Mouse (Mus musculus) cerebellum, adult 11-12 months (tissue): ENCODE data around the gene Nptn.
"Not testable (repeated sequence)": the region's sequence is repeated elsewhere in the genome, so short reads cannot be mapped to it uniquely, and the experiment has no call there.

Experiments used
- DNase-seq: peaks from one replicate; pipeline ENCODE4 v3.0.0; 2022

Gene Nptn

GRCm38 (mm10) chr9:58565945-58566344, 16.1 kb upstream of the Nptn start:
- DNase-seq: not testable (repeated sequence)

- no peak for DNase-seq
Observed at GRCm38 (mm10) chr9:58567682-58568081, 14.4 kb upstream of the Nptn start.

GRCm38 (mm10) chr9:58571001-58571400, 11.0 kb upstream of the Nptn start:
- no peak for DNase-seq

- DNase-seq: peak; percentile 81
Observed at GRCm38 (mm10) chr9:58578669-58579068, 3.4 kb upstream of the Nptn start.

- peak; percentile 22 for DNase-seq
Observed at GRCm38 (mm10) chr9:58580453-58581195, 1.4 kb upstream of the Nptn start.

- DNase-seq: no peak
Observed at GRCm38 (mm10) chr9:58581283-58581930, 633 bp upstream of the Nptn start.

- peak; percentile 67 for DNase-seq
Observed at GRCm38 (mm10) chr9:58582581-58583266, 684 bp downstream of the Nptn start.

GRCm38 (mm10) chr9:58583267-58583641, 1.2 kb downstream of the Nptn start:
- peak; percentile 33 for DNase-seq

- DNase-seq: no peak
Observed at GRCm38 (mm10) chr9:58584323-58584722, 2.3 kb downstream of the Nptn start.

- DNase-seq: no peak
Observed at GRCm38 (mm10) chr9:58588657-58589056, 6.6 kb downstream of the Nptn start.

GRCm38 (mm10) chr9:58595313-58595712, 13.3 kb downstream of the Nptn start:
- no peak for DNase-seq

- peak; percentile 47 for DNase-seq
Observed at GRCm38 (mm10) chr9:58613790-58614189, 31.8 kb downstream of the Nptn start.

- no peak for DNase-seq
Observed at GRCm38 (mm10) chr9:58615064-58615938, 33.3 kb downstream of the Nptn start.

GRCm38 (mm10) chr9:58623009-58623408, 41.0 kb downstream of the Nptn start:
- DNase-seq: no peak

- no peak for DNase-seq
Observed at GRCm38 (mm10) chr9:58627197-58627596, 45.2 kb downstream of the Nptn start.

- no peak for DNase-seq
Observed at GRCm38 (mm10) chr9:58630441-58630840, 48.4 kb downstream of the Nptn start.

GRCm38 (mm10) chr9:58648406-58649264, 66.6 kb downstream of the Nptn start:
- no peak for DNase-seq

- DNase-seq: no peak
Observed at GRCm38 (mm10) chr9:58649265-58649626, 67.2 kb downstream of the Nptn start.

GRCm38 (mm10) chr9:58651993-58652392, 70.0 kb downstream of the Nptn start:
- DNase-seq: no peak

GRCm38 (mm10) chr9:58654494-58654893, 72.5 kb downstream of the Nptn start:
- no peak for DNase-seq

- no peak for DNase-seq
Observed at GRCm38 (mm10) chr9:58656396-58656795, 74.4 kb downstream of the Nptn start.

GRCm38 (mm10) chr9:58656824-58657223, 74.8 kb downstream of the Nptn start:
- DNase-seq: no peak
